Mouse (Mus musculus): ENCODE measurements at regions not wholly inside any gene's neighbourhood (a gene's known extent, or its start where the extent isn't known, plus 50 kb on each side); places are given as distances from the start of the nearest gene placed in this dataset.

- TF ChIP-seq CTCF (conservative IDR thresholded peaks at IDR 0.05; ENCODE audit: low read length): no peak
- no peak for TF ChIP-seq POU5F1 (IDR thresholded peaks at IDR 0.05; ENCODE audit: borderline replicate concordance, low read length)
- no peak for TF ChIP-seq NANOG (IDR thresholded peaks at IDR 0.05; ENCODE audit: borderline replicate concordance, low read length)
Observed at GRCm38 (mm10) chr1:61054391-61054790, 76.7 kb downstream of the Icos start.
